Mouse (Mus musculus) spleen, adult 2 months (tissue): ENCODE measurements at regions not wholly inside any gene's neighbourhood (a gene's known extent, or its start where the extent isn't known, plus 50 kb on each side); places are given as distances from the start of the nearest gene placed in this dataset.

Source experiments
- DNase-seq, 2 experiments: peaks; one replicate each; pipeline versions ENCODE4 v3.0.0 to v3.0.0-alpha.2; 2012 to 2021; ENCODE audit warnings: low spot score in 2 of 2, low read depth in 1 of 2
- H3K27ac ChIP-seq: fragments of 200-500 bp; 2 replicates; pipeline ENCODE4 v1.5.1; 2012; ENCODE audit warnings: low read length, inconsistent platforms; ENCODE audit not compliant: insufficient read depth
- H3K27me3 ChIP-seq: fragments of 200-500 bp; 2 replicates; pipeline ENCODE4 v1.6.1; 2012; ENCODE audit warnings: mild to moderate bottlenecking, moderate library complexity, low read length, inconsistent platforms; ENCODE audit not compliant: control insufficient read depth, insufficient read depth
- H3K36me3 ChIP-seq: fragments of 200-500 bp; 2 replicates; pipeline ENCODE4 v1.6.1; 2012; ENCODE audit warnings: mild to moderate bottlenecking, low read length, inconsistent platforms; ENCODE audit not compliant: control insufficient read depth, insufficient read depth
- H3K4me1 ChIP-seq: fragments of 200-500 bp; 2 replicates; pipeline ENCODE4 v1.6.1; 2011; ENCODE audit warnings: inconsistent platforms; ENCODE audit not compliant: control insufficient read depth, insufficient read depth, insufficient read length
- H3K4me3 ChIP-seq: fragments of 200-500 bp; 2 replicates; pipeline ENCODE4 v1.5.1; 2011; ENCODE audit warnings: mild to moderate bottlenecking, inconsistent platforms; ENCODE audit not compliant: insufficient read depth, insufficient read length; ENCODE audit errors: extremely low read depth
- CTCF ChIP-seq: fragments of 200-500 bp; IDR thresholded peaks from 2 replicates; pipeline ENCODE4 v1.5.1; 2011; ENCODE audit warnings: mild to moderate bottlenecking, inconsistent platforms; ENCODE audit not compliant: insufficient read depth, insufficient read length, insufficient replicate concordance; ENCODE audit errors: extremely low read depth
- POLR2A ChIP-seq: fragments of 200-500 bp; IDR thresholded peaks from 2 replicates; pipeline ENCODE4 v1.6.1; 2011; ENCODE audit warnings: low read depth, low read length, inconsistent platforms
- WGBS: fragments of 180-500 bp; shearing (Covaris S2); methylation state at CpG from one replicate; pipeline ENCODE4 v1.1.7; 2018; 5-methylcytosine and 5-hydroxymethylcytosine counted together

DNA sequence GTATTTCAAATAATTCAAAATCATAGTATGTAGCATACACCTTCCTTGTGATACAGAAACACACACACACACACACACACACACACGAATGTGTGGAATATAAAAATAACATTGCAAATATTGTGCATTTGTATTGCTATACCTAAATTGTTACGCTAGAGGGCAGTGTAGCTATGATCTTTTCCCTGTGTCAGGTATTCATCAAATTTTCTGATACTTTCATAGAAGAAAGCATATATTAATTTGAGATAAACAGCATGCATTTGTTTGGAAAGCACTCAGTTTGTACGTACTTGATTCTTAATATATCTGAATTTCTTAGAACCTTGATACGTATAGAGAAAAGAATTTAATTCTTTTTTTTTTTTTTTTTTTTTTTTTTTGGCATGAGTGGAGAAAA lies 1700.9 kb upstream of the Sel1l start:
- no peak overlapping the region for H3K4me3 ChIP-seq
- no peak for DNase-seq
- no peaks in the 10 kb centered on the region for H3K4me1 ChIP-seq
- no peaks in the 10 kb centered on the region for H3K36me3 ChIP-seq
- WGBS: 43% methylated on average over 4 of the region's 4 CpGs
- H3K27me3 ChIP-seq: no peaks in the 10 kb centered on the region
- TF ChIP-seq CTCF (no peak), POLR2A (no peak)
- H3K27ac ChIP-seq: no peak overlapping the region

DNA sequence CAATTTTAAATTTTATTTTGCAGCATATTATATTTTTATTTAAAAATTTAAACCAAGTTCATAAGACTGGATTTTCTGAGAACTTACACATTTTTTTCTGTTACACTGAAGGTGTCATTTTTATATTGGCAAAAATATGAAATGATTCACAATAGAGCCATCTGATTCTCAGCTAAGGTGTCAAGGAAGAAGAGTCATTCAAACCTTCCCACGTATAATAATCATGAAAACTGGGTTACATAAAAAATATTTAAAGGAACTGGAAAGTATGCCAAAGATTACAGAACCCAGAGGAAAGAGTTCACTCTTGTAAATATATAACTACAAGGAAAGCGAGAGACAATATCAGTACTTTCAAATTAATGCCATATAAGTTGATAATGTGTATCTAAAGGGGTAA lies 1674.5 kb upstream of the Sel1l start:
- Histone ChIP-seq H3K4me3 (no peak overlapping the region), H3K27ac (no peak overlapping the region), H3K4me1 (no peaks in the 10 kb centered on the region), H3K36me3 (no peaks in the 10 kb centered on the region), H3K27me3 (no peaks in the 10 kb centered on the region)
- 86% methylated on average over 2 of the region's 2 CpGs for WGBS
- no peak for TF ChIP-seq POLR2A
- no peak for TF ChIP-seq CTCF
- DNase-seq: no peak

DNA sequence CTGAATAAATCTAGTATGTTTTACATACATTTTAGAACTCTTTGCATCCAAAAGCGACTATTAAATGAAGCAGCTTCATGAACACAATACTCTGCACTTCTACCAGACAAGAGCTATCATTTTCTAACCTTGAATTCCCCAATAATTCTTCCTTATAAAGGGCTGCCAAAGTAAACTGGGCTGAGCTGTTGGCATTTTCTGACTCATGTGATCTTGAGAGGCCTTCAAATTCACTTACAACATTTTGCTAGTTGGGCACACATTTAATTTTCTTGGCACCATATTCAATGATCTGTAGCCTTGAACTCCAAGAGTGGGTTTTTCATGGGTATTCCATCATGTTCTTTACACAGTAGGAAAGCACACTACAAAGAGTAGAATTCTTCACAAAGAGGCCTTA lies 1637.4 kb upstream of the Sel1l start:
- no peaks in the 10 kb centered on the region for H3K36me3 ChIP-seq
- no peak overlapping the region for H3K4me3 ChIP-seq
- 73% methylated on average over 1 of the region's 1 CpGs for WGBS
- no peaks in the 10 kb centered on the region for H3K27me3 ChIP-seq
- TF ChIP-seq POLR2A (no peak), CTCF (no peak)
- no peaks in the 10 kb centered on the region for H3K4me1 ChIP-seq
- DNase-seq: no peak
- H3K27ac ChIP-seq: no peak overlapping the region

DNA sequence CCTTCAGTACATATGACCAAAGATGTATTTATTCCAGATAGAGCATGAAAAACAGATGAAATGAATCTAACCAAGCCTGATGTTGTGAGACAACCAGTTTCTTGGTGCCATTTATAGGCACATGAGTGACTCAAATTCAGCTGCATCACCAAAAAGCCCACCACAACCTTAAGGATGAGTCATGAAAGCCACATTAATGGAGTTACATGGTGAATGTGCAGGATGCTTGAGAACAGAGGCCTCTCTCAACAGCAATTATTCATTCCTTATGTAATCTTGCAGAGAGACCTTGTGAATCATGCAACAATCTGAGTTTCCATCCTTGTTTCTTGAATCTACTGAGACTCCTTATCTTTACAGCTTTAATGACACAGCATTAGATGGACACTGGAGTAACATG lies 1613.1 kb upstream of the Sel1l start:
- DNase-seq: no peak
- no peak overlapping the region for H3K4me3 ChIP-seq
- H3K4me1 ChIP-seq: no peaks in the 10 kb centered on the region
- H3K36me3 ChIP-seq: no peaks in the 10 kb centered on the region
- no peak overlapping the region for H3K27ac ChIP-seq
- H3K27me3 ChIP-seq: no peaks in the 10 kb centered on the region
- TF ChIP-seq POLR2A (no peak), CTCF (no peak)

DNA sequence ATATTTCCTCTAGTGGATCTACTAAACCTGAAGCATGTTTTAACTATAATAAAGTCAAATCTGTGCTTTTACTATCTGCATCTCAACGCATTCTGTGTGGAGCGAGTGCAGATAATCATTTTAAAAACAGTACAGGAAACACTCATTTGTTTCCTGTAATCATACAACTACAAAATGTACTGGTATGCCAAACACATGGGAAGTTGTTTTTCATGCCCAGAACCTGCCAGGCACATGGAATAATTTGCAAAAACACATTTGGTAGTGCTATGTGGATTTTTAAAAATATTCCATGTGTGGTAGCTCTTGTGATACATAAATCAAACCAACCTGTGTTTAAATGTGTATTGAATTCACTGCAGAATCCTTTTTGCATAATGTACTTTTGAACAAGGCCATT lies 1600.5 kb upstream of the Sel1l start:
- no peaks in the 10 kb centered on the region for H3K27me3 ChIP-seq
- H3K4me3 ChIP-seq: no peak overlapping the region
- no peak overlapping the region for H3K27ac ChIP-seq
- no peak for TF ChIP-seq POLR2A
- no peak for TF ChIP-seq CTCF
- H3K36me3 ChIP-seq: no peaks in the 10 kb centered on the region
- DNase-seq: no peak
- H3K4me1 ChIP-seq: no peaks in the 10 kb centered on the region
- 84% methylated on average over 2 of the region's 2 CpGs for WGBS

DNA sequence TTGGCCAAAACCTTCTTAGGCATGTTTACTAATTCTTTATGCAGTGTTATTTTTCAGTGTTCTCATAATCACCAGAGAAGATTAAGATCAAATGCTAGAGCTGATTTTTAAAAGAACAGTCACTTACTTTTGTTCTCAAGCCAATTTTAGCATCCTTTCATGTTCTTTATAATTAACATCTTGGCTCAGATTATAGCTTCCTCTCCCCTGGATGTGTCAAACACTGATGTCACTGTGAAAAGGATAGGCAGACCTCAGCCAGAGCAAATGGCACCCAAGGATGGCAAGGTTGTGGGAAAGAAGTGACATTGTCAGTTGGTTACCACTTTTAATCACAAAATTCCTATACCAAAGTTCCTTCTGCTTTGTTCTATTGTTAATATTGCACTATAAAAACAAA lies 1580.3 kb upstream of the Sel1l start:
- no peaks in the 10 kb centered on the region for H3K4me1 ChIP-seq
- H3K27ac ChIP-seq: no peak overlapping the region
- no peaks in the 10 kb centered on the region for H3K36me3 ChIP-seq
- no peak overlapping the region for H3K4me3 ChIP-seq
- no peaks in the 10 kb centered on the region for H3K27me3 ChIP-seq
- TF ChIP-seq CTCF: no peak
- TF ChIP-seq POLR2A: no peak
- DNase-seq: no peak

DNA sequence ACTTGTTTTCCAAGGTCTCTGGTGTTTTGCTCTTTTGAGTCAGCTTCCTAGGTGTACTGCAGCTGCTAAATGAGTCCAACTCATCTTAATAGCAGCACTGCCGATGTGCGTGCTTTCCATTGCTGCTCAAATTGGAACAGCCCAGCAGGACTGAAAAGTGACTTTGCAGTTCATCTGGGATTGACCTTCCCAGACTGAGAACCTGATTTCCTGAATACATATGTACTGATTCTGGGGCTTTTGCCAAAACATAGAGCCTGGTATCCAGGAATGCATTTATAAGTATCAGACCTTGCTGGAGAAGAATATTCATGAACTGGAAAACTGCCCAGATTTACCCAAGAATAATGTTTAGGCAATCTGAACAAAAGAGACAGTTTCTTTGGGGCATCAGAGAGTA lies 1579.0 kb upstream of the Sel1l start:
- no peak overlapping the region for H3K4me3 ChIP-seq
- no peaks in the 10 kb centered on the region for H3K36me3 ChIP-seq
- TF ChIP-seq POLR2A (no peak), CTCF (no peak)
- no peak overlapping the region for H3K27ac ChIP-seq
- H3K27me3 ChIP-seq: no peaks in the 10 kb centered on the region
- 93% methylated on average over 2 of the region's 2 CpGs for WGBS
- DNase-seq: no peak
- H3K4me1 ChIP-seq: no peaks in the 10 kb centered on the region

DNA sequence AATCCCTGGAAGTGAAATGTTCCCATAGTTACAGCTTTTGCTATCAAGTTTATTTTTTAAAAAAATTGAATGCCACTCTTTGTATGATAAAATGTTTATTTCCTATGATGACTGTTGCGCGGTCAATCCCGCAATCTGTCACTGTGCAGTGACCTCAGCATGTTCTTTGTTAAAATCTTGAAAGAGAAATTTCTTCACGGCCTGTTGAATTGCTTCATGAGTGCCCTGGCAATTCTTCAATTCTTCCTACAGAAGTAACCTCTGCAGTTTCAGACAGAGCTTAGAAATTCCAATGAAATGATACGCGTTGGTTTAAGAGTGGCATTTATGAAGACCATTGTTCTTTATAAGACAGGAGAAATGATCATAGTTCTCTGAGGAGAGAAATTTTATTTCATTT lies 1567.4 kb upstream of the Sel1l start:
- no peaks in the 10 kb centered on the region for H3K27me3 ChIP-seq
- no peak for DNase-seq
- H3K36me3 ChIP-seq: no peaks in the 10 kb centered on the region
- 87% methylated on average over 6 of the region's 6 CpGs for WGBS
- TF ChIP-seq POLR2A: no peak
- no peak for TF ChIP-seq CTCF
- no peaks in the 10 kb centered on the region for H3K4me1 ChIP-seq
- H3K4me3 ChIP-seq: no peak overlapping the region
- no peak overlapping the region for H3K27ac ChIP-seq
